Mouse (Mus musculus): ENCODE measurements around the gene Snapc5.

DNA sequence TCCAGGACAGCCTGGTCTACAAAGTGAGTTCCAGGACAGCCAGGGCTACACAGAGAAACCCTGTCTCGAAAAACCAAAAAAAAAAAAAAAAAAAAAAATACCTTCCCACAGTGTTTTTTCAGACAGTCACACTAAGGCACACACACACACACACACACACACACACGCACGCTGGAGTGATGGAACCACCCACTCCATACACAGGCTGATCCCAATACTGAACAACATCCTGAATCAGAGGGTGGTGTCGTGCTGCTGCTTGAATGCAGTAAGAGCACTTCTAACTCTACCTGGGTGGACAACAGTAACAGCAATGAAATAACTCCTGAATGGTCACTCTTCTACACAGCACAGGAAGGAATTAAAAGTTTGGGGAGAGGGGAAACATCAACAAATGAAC lies 42.4 kb downstream of the Snapc5 start:
- TF ChIP-seq GATA1 (IDR thresholded peaks at IDR 0.05; ENCODE audit: borderline replicate concordance, low read length) (no peak), FLI1 (IDR thresholded peaks at IDR 0.05; ENCODE audit: low read length) (no peak)

All from megakaryocyte, embryonic 14.5 days (primary cell).